Mouse (Mus musculus): ENCODE results near the gene Sgpp1.

The Sgpp1 gene

DNA sequence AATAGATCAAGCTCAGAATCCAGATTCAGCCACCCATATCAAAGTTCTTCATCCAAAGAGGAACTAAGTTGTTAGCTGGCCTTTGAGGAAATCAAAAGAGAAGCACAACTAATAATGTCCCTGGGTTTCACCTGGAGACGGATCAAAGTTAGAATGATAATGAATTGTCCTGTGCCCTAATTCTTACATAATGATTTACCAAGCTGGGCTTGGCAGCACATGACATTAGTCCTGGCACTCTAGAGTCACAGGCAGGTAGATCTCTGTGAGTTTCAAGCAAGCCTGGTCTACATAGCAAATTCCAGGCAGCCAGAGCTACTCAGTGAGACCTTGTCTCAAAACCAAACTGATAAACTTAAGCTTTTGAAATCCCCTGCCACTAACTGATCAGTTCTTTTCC lies 4.9 kb upstream of the Sgpp1 start:
- no peak; the same call in 1 of the 2 replicates for TF ChIP-seq GATA4 (IDR thresholded peaks at IDR 0.05; ENCODE audit: insufficient replicate concordance, low read length)

- TF ChIP-seq GATA4 (IDR thresholded peaks at IDR 0.05; ENCODE audit: insufficient replicate concordance, low read length): no peak
Measured at GRCm38 (mm10) chr12:75739611-75740010, 4.1 kb upstream of the Sgpp1 start.

DNA sequence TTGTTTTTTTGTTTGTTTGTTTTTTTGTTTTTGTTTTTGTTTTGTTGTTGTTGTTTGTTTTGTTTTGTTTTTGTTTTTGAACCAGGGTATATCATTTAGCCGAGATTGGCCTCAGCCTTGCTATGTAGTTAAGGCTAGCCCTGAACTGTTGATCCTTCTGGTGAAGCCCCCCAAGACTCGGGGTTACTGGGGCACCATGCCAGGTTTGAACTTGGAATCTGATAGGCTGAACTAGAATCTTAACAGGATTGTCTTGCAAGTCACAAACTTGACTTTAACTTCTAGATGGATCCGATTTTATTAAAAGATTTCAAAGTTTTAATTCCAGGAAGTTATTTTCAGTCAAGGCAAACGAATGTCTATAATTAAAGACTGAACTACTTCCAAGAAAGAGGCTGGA lies 767 bp upstream of the Sgpp1 start:
- TF ChIP-seq GATA4 (IDR thresholded peaks at IDR 0.05; ENCODE audit: insufficient replicate concordance, low read length): no peak

GRCm38 (mm10) chr12:75734891-75735245 lies 661 bp downstream of the Sgpp1 start:
- TF ChIP-seq GATA4 (IDR thresholded peaks at IDR 0.05; ENCODE audit: insufficient replicate concordance, low read length): no peak

DNA sequence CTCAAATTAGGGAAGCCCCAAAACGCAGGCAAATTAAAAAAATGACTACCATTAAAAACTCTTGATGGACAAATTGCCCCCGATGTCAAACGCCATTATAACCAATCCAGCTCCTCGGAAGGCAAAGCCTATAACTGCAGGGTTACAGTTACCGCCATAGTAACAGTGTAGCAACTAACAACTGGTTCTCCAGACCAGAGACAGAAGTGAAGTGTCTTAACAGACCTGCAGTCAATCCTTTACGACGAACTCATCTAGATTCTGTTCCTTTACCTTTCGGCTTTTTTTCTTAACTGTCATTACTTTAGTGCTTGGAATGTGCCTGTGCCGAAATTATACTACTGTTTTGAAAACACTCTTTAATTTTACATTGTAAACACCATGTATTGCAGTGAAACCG lies 1.4 kb downstream of the Sgpp1 start:
- no peak for TF ChIP-seq GATA4 (IDR thresholded peaks at IDR 0.05; ENCODE audit: insufficient replicate concordance, low read length)

GRCm38 (mm10) chr12:75733331-75734070 lies 2.0 kb downstream of the Sgpp1 start:
- peak; percentile 64; the same call in 1 of the 2 replicates for TF ChIP-seq GATA4 (IDR thresholded peaks at IDR 0.05; ENCODE audit: insufficient replicate concordance, low read length)

- no peak for TF ChIP-seq GATA4 (IDR thresholded peaks at IDR 0.05; ENCODE audit: insufficient replicate concordance, low read length)
Measured at GRCm38 (mm10) chr12:75731927-75732443, 3.5 kb downstream of the Sgpp1 start.

DNA sequence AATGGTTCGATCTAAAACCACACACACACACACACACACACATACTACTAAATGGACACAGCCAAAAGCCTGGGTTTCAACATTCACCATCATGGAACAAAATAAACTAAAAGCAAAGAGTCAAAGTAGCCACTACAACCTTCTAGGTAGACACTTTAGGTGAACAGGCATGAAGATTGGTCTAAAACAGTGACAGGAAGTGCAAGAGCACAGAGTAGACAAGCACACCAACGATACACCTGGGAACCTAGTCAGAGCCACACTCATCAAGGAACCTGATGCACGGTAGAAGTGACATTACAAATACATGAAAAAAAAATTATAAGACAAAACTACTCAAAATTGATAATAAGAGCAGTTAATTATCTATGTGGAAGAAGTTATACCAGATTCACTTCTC lies 4.0 kb downstream of the Sgpp1 start:
- no peak for TF ChIP-seq GATA4 (IDR thresholded peaks at IDR 0.05; ENCODE audit: insufficient replicate concordance, low read length)

DNA sequence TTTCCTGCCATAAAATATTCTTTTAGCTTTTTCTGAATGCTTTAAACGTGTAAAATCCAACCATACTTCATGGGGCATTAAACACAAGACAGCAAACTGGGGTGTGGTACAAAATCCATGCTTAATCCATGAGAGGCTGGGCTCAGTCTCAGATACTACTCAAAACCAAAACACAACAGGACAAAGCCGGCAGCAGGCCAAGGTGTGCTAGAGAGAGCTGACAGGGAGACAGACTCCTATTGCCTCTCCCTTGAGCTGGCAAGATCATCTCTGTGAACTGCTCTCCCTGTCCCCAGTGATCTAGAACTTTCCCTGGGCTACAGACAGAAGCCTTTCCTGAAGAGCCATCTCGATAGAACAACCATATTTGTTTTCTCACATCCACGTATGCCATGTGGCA lies 5.1 kb downstream of the Sgpp1 start:
- no peak for TF ChIP-seq GATA4 (IDR thresholded peaks at IDR 0.05; ENCODE audit: insufficient replicate concordance, low read length)

DNA sequence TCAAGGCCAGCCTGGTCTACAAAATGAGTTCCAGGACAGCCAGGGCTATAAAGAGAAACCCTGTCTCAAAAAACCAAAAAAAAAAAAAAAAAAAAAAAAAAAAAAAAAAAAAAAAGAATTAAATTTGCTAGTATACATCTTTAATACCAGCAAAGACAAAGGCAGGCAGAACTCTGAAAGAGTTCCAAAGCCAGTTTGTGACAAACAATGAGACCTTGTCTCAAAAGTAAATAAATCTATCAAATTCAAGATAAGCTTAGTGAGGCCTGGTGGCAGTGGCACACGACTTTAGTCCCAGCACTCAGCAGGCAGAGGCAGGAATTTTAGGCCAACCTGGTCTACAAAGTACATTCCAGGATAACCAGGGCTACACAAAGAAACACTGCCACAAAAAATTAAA lies 5.7 kb downstream of the Sgpp1 start:
- no peak for TF ChIP-seq GATA4 (IDR thresholded peaks at IDR 0.05; ENCODE audit: insufficient replicate concordance, low read length)

DNA sequence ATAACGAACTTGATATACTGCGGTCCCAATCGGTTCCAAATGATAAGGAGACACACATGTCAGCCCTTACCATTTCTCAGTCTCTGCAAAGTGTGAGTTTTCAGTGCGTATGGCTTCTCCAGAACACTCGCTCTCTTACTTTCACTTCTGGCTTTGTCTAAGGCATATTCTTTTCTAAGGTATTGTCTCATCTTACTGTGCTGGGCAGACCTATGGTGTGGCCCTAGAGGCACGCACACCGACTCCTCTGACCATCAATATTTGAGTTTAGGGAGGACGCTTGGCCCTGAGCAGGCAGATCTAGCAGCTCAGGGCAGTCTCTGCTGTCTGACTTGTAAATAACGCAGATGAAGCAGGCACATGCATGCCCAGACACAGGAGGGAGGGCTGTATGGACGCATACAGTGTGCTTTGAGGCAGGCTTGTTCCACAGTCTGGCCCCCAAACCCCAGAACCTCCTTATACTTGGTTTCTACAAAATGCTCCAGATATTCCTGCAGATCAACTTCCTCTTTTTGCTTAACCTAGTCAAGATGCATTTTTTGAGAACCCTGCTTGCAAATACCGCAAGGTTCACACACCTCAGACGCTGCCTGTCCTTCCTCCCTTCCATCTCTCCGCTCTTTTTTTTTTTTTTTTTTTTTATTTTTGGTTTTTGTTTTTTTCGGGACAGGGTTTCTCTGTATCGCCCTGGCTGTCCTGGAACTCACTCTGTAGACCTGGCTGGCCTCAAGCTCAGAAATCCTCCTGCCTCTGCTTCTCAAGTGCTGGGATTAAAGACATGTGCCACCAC lies 8.0 kb downstream of the Sgpp1 start:
- no peak for TF ChIP-seq GATA4 (IDR thresholded peaks at IDR 0.05; ENCODE audit: insufficient replicate concordance, low read length)

DNA sequence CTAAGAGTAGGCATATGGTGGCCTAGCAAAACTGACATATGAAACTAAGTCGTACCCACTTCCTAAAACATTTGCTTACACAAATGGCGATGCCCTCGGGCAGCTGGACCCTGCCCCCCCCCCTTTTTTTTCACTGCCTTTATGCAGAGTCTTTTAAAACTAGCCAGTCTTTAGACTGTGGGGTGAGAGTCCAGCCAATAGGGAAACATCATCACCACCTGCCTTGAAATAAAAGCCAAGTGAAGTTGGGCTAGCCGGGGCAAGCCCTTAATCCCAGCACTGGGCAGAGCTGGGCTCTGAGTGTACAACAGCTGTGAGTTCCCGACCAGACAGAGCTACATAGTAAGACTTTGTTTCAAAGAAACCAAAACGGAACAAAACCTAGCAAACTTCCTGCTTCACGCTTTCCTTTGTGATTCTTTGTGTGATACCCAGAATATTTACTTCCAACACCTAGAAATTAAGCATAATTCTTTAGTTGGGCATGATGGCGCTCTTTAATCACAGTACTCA lies 9.1 kb downstream of the Sgpp1 start:
- no peak for TF ChIP-seq GATA4 (IDR thresholded peaks at IDR 0.05; ENCODE audit: insufficient replicate concordance, low read length)

- no peak for TF ChIP-seq GATA4 (IDR thresholded peaks at IDR 0.05; ENCODE audit: insufficient replicate concordance, low read length)
Measured at GRCm38 (mm10) chr12:75724621-75725324, 10.8 kb downstream of the Sgpp1 start.

DNA sequence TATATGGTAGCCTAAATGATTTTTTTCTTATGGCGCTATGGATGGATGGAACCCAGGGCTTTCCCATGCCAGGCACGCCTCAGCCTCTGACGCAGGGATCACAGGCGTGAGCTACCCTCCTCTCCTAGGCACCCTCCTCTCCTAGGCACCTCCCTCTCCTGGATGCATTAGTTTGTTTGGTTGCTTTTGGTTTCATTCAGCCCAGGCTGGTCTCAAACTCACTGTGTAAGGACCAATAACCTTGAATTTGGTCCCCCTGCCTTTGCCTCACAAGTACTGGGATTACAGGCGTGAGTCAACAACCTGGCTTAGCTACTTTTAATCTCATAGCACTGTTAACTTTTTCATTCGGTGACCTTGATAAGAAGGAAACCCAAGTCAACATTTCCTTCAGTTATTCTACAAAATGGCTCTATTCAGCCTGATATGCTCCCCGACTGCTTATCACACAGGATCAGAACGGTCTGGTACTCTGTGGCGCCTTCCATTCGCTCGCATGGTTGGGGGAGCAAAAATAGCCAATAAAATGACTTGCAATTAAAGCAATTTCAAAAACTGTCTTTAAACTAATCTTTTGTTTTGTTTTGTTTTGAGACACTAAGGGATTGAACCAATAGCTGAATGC lies 11.6 kb downstream of the Sgpp1 start:
- TF ChIP-seq GATA4 (IDR thresholded peaks at IDR 0.05; ENCODE audit: insufficient replicate concordance, low read length): peak; percentile 23; the same call in 1 of the 2 replicates

DNA sequence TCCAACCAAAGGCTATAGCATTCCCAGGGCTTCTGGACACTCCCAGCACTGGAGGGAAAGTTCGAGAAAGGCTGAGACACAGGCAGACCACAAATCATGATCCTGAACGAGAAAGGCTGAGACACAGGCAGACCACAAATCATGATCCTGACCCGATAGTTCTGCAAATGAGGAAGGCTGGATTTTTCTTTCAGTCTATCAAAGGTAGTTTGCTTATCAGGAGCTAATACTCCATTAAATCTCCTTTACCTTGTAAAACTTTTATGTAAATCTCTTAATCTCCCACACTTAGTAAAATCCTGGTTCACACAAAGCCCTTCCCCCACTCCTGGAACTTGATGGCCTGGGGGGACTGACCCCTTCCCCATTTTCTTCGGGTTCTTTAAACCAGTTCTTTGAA lies 13.6 kb downstream of the Sgpp1 start:
- no peak for TF ChIP-seq GATA4 (IDR thresholded peaks at IDR 0.05; ENCODE audit: insufficient replicate concordance, low read length)

Measured in liver, adult (tissue).